Mouse (Mus musculus) testis, adult 2 months (tissue): ENCODE measurements around the gene Gse1.

Experiments
- CTCF ChIP-seq: fragments of 200-500 bp; IDR thresholded peaks from 2 replicates; pipeline ENCODE4 v1.5.1; 2012; ENCODE audit warnings: low read depth, mild to moderate bottlenecking, inconsistent platforms, low read length, moderate library complexity; ENCODE audit not compliant: control insufficient read depth, insufficient read depth, insufficient replicate concordance
- POLR2A ChIP-seq: fragments of 200-500 bp; IDR thresholded peaks from 2 replicates; pipeline ENCODE4 v1.6.1; 2012; ENCODE audit warnings: low read depth, mild to moderate bottlenecking, inconsistent platforms, low read length, moderate library complexity; ENCODE audit not compliant: control insufficient read depth

- TF ChIP-seq CTCF (no peak), POLR2A (no peak)
Observed at GRCm38 (mm10) chr8:120520287-120520686, 292.0 kb downstream of the Gse1 start.
